Mouse (Mus musculus): Measurements from ENCODE around the gene Sugp1. TPM values are rescaled to one million over a fixed set of nuclear protein-coding genes. Genes with fewer than 3 reads are reported as not detected.
A peak's percentile ranks its signal among the peaks of the same experiment; 100 is the strongest.
"Not testable (repeated sequence)": the region's sequence is repeated elsewhere in the genome, so short reads cannot be mapped to it uniquely, and the experiment has no call there.

The Sugp1 gene
- polyA plus RNA-seq, 1 experiment = 4.0 TPM

DNA sequence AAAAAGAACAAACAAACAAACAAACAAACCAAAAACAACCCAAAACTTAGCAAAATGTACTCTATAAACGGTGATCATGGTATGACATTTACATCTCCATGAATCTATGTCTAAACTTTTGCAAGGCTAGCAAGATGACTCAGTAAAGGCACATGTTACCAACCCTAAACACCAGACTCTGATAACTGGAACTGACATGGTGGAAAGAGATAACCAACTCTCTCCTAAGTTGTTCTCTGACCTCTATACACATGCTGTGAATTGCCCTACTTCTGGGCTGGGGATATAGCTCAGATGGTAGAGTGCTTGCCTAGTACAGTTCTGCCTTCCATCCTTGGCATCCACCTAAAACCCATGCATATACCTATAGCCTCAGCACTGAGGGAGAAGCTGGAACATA is 4.6 kb upstream of the Sugp1 start:
- TF ChIP-seq TAL1 (IDR thresholded peaks at IDR 0.05; ENCODE audit: low read length) = no peak
- TF ChIP-seq GATA1 (IDR thresholded peaks at IDR 0.05; ENCODE audit: low read length) = no peak
- Histone ChIP-seq H3K4me3 (replicated peaks) (no peak overlapping the region), H3K27me3 (ENCODE audit: control insufficient read depth) (no peaks in the 10 kb centered on the region), H3K9me3 (ENCODE audit: control insufficient read depth, low read length) (no peaks in the 10 kb centered on the region), H3K4me1 (ENCODE audit: control insufficient read depth) (peaks cover 45% of the 10 kb centered on the region), H3K36me3 (ENCODE audit: control insufficient read depth) (peaks cover 51% of the 10 kb centered on the region)

- no peaks in the 10 kb centered on the region for H3K9me3 ChIP-seq (ENCODE audit: control insufficient read depth, low read length)
- no peak for TF ChIP-seq TAL1 (IDR thresholded peaks at IDR 0.05; ENCODE audit: low read length)
- TF ChIP-seq GATA1 (IDR thresholded peaks at IDR 0.05; ENCODE audit: low read length) = no peak
- peaks cover 58% of the 10 kb centered on the region for H3K4me1 ChIP-seq (ENCODE audit: control insufficient read depth)
- peaks cover 30% of the 10 kb centered on the region for H3K36me3 ChIP-seq (ENCODE audit: control insufficient read depth)
- H3K4me3 ChIP-seq (replicated peaks) = peak overlapping the region; percentile 80
- no peaks in the 10 kb centered on the region for H3K27me3 ChIP-seq (ENCODE audit: control insufficient read depth)
Measured at GRCm38 (mm10) chr8:70041885-70042546, 597 bp upstream of the Sugp1 start.

- TF ChIP-seq TAL1 (IDR thresholded peaks at IDR 0.05; ENCODE audit: low read length) = no peak
- TF ChIP-seq GATA1 (IDR thresholded peaks at IDR 0.05; ENCODE audit: low read length) = no peak
- H3K4me3 ChIP-seq (replicated peaks) = peak overlapping the region; percentile 80
- no peaks in the 10 kb centered on the region for H3K27me3 ChIP-seq (ENCODE audit: control insufficient read depth)
- H3K36me3 ChIP-seq (ENCODE audit: control insufficient read depth) = peaks cover 27% of the 10 kb centered on the region
- H3K9me3 ChIP-seq (ENCODE audit: control insufficient read depth, low read length) = no peaks in the 10 kb centered on the region
- H3K4me1 ChIP-seq (ENCODE audit: control insufficient read depth) = peaks cover 47% of the 10 kb centered on the region
Measured at GRCm38 (mm10) chr8:70043996-70044395, 1.4 kb downstream of the Sugp1 start.

DNA sequence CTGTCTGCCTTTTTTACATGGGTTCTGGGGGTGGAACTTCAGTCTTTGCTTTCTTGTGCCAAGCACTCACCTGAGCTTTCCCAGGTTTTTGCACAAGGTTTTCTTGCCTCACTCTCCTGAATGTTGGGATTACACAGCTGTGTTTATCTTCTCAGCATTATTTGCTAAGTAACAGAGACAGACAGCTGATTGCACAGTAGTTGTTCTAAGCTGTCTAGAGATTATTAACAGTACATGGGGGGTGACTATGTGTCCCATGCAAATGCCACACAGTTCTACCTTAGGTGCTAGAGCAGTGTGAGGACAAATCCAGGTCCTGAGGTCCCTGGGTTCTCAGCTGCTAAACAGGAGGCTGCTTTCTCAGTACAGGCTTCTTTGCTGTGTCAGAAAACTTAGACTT is 7.0 kb downstream of the Sugp1 start:
- TF ChIP-seq TAL1 (IDR thresholded peaks at IDR 0.05; ENCODE audit: low read length) (no peak), GATA1 (IDR thresholded peaks at IDR 0.05; ENCODE audit: low read length) (no peak)
- Histone ChIP-seq H3K27me3 (ENCODE audit: control insufficient read depth) (no peaks in the 10 kb centered on the region), H3K4me1 (ENCODE audit: control insufficient read depth) (peaks cover 2% of the 10 kb centered on the region), H3K9me3 (ENCODE audit: control insufficient read depth, low read length) (no peaks in the 10 kb centered on the region), H3K4me3 (replicated peaks) (no peak overlapping the region), H3K36me3 (ENCODE audit: control insufficient read depth) (peaks cover 62% of the 10 kb centered on the region)

- not testable (repeated sequence) for H3K27me3 ChIP-seq (ENCODE audit: control insufficient read depth); H3K4me1 ChIP-seq (ENCODE audit: control insufficient read depth); H3K9me3 ChIP-seq (ENCODE audit: control insufficient read depth, low read length); H3K4me3 ChIP-seq (replicated peaks)
- peaks cover 68% of the 10 kb centered on the region for H3K36me3 ChIP-seq (ENCODE audit: control insufficient read depth)
Measured at GRCm38 (mm10) chr8:70050434-70050833, 7.8 kb downstream of the Sugp1 start.

- no peaks in the 10 kb centered on the region for H3K4me1 ChIP-seq (ENCODE audit: control insufficient read depth)
- no peak overlapping the region for H3K4me3 ChIP-seq (replicated peaks)
- H3K36me3 ChIP-seq (ENCODE audit: control insufficient read depth) = peaks cover 91% of the 10 kb centered on the region
- TF ChIP-seq TAL1 (IDR thresholded peaks at IDR 0.05; ENCODE audit: low read length) (no peak), GATA1 (IDR thresholded peaks at IDR 0.05; ENCODE audit: low read length) (no peak)
- no peaks in the 10 kb centered on the region for H3K27me3 ChIP-seq (ENCODE audit: control insufficient read depth)
- H3K9me3 ChIP-seq (ENCODE audit: control insufficient read depth, low read length) = no peaks in the 10 kb centered on the region
Measured at GRCm38 (mm10) chr8:70057721-70058120, 15.1 kb downstream of the Sugp1 start.

GRCm38 (mm10) chr8:70071836-70072440 is 29.3 kb downstream of the Sugp1 start:
- peaks cover 13% of the 10 kb centered on the region for H3K4me1 ChIP-seq (ENCODE audit: control insufficient read depth)
- no peak for TF ChIP-seq GATA1 (IDR thresholded peaks at IDR 0.05; ENCODE audit: low read length)
- no peak for TF ChIP-seq TAL1 (IDR thresholded peaks at IDR 0.05; ENCODE audit: low read length)
- H3K4me3 ChIP-seq (replicated peaks) = no peak overlapping the region
- peaks cover 49% of the 10 kb centered on the region for H3K36me3 ChIP-seq (ENCODE audit: control insufficient read depth)
- 0 out of 2 replicates have a peak, but pooled peaks cover 2% of the 10 kb centered on the region for H3K27me3 ChIP-seq (ENCODE audit: control insufficient read depth)
- H3K9me3 ChIP-seq (ENCODE audit: control insufficient read depth, low read length) = no peaks in the 10 kb centered on the region

DNA sequence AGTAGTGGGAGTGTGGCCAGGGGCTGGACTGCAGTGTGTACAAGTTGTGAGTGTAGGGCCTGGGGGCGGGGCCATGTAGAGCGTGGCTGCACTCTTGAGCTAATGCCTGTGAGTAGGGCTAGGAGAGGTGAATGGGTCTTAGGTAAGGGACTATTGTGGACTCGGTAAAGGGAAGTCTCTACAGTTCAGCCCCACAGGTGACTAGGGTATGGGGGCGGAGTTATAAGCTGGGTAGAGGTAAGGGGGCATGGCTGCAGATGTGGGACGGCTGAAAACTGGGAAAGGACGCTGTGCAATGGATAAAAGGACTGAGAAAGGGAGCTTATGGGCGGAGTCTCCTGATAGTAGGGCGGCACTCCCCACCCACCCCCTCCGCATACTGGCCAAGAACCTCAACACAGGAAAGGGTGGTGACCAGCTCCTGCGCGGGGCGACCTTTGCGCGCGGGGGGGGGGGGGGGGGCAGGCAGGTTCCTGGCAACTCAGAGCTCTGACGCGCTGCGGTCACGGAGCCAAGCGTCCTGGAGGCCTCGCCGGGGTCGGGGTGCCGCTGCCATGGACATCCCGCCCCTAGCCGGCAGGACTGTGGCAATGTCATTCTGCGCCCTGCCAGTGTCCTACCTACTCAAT is 29.9 kb downstream of the Sugp1 start, which contains the start of gene Tm6sf2:
TSS of gene Tm6sf2 (plus strand) at position 484 of the 629 bp plus-strand sequence.
- no peaks in the 10 kb centered on the region for H3K9me3 ChIP-seq (ENCODE audit: control insufficient read depth, low read length)
- TF ChIP-seq GATA1 (IDR thresholded peaks at IDR 0.05; ENCODE audit: low read length) (no peak), TAL1 (IDR thresholded peaks at IDR 0.05; ENCODE audit: low read length) (no peak)
- H3K4me3 ChIP-seq (replicated peaks) = peak within 1 kb of the TSS; percentile 39
- H3K36me3 ChIP-seq (ENCODE audit: control insufficient read depth) = peaks cover 45% of the 10 kb centered on the region
- H3K27me3 ChIP-seq (ENCODE audit: control insufficient read depth) = 0 out of 2 replicates have a peak, but pooled peaks cover 2% of the 10 kb centered on the region
- H3K4me1 ChIP-seq (ENCODE audit: control insufficient read depth) = peaks cover 13% of the 10 kb centered on the region

GRCm38 (mm10) chr8:70073120-70073519 is 30.5 kb downstream of the Sugp1 start:
- 0 out of 2 replicates have a peak, but pooled peaks cover 2% of the 10 kb centered on the region for H3K27me3 ChIP-seq (ENCODE audit: control insufficient read depth)
- H3K4me1 ChIP-seq (ENCODE audit: control insufficient read depth) = peaks cover 13% of the 10 kb centered on the region
- H3K4me3 ChIP-seq (replicated peaks) = peak overlapping the region; percentile 39
- TF ChIP-seq TAL1 (IDR thresholded peaks at IDR 0.05; ENCODE audit: low read length) (no peak), GATA1 (IDR thresholded peaks at IDR 0.05; ENCODE audit: low read length) (no peak)
- H3K9me3 ChIP-seq (ENCODE audit: control insufficient read depth, low read length) = no peaks in the 10 kb centered on the region
- peaks cover 40% of the 10 kb centered on the region for H3K36me3 ChIP-seq (ENCODE audit: control insufficient read depth)
